Mouse (Mus musculus): ENCODE results near the gene Ptov1.

DNA sequence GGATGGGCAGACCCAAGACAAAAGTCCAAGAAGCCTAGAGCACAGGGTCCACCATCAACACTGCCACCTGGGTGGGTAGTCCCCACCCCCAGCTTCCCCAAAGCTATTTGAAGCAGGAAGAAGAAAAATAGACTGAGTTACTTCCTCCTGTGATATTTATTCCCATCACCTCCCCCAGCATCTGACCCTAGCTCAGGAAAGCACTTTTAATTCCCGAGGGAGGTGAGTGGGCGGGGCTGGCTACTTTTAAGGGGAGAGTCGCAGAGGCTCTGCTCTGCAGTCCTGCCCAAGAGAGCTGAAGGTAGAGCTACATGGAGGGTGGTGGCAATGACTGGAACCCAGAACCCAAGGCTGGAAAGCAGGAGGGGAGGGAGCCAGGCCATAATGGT, 33.6 kb downstream of the Ptov1 start:
- TF ChIP-seq EP300 (IDR thresholded peaks at IDR 0.05; ENCODE audit: insufficient read depth, low read depth, low read length): no peak
- no peak for TF ChIP-seq CTCF (IDR thresholded peaks at IDR 0.05)

Measured in heart, adult 2 months (tissue).